Mouse (Mus musculus): ENCODE measurements at regions not wholly inside any gene's neighbourhood (a gene's known extent, or its start where the extent isn't known, plus 50 kb on each side); places are given as distances from the start of the nearest gene placed in this dataset.
A peak's percentile ranks its signal among the peaks of the same experiment; 100 is the strongest.
"Not testable (repeated sequence)": the region's sequence is repeated elsewhere in the genome, so short reads cannot be mapped to it uniquely, and the experiment has no call there.

GRCm38 (mm10) chr4:53263776-53264175, 104.1 kb upstream of the Abca1 start:
- peak; percentile 87 for DNase-seq (ENCODE audit: low spot score)

- DNase-seq (ENCODE audit: low spot score): no peak
Observed at GRCm38 (mm10) chr4:53262466-53262865, 102.8 kb upstream of the Abca1 start.

GRCm38 (mm10) chr4:53261556-53262140, 102.0 kb upstream of the Abca1 start:
- no peak for DNase-seq (ENCODE audit: low spot score)

GRCm38 (mm10) chr4:53258975-53259374, 99.3 kb upstream of the Abca1 start:
- DNase-seq (ENCODE audit: low spot score): no peak

- DNase-seq (ENCODE audit: low spot score): no peak
Observed at GRCm38 (mm10) chr4:53256996-53257395, 97.3 kb upstream of the Abca1 start.

- DNase-seq (ENCODE audit: low spot score): no peak
Observed at GRCm38 (mm10) chr4:53254483-53254882, 94.8 kb upstream of the Abca1 start.

GRCm38 (mm10) chr4:53253680-53254079, 94.0 kb upstream of the Abca1 start:
- no peak for DNase-seq (ENCODE audit: low spot score)

GRCm38 (mm10) chr4:53250325-53250724, 90.6 kb upstream of the Abca1 start:
- DNase-seq (ENCODE audit: low spot score): no peak

GRCm38 (mm10) chr4:53246083-53246747, 86.5 kb upstream of the Abca1 start:
- no peak for DNase-seq (ENCODE audit: low spot score)

- no peak for DNase-seq (ENCODE audit: low spot score)
Observed at GRCm38 (mm10) chr4:53245553-53245952, 85.9 kb upstream of the Abca1 start.

- not testable (repeated sequence) for DNase-seq (ENCODE audit: low spot score)
Observed at GRCm38 (mm10) chr4:53243473-53243872, 83.8 kb upstream of the Abca1 start.

GRCm38 (mm10) chr4:53239856-53240255, 80.2 kb upstream of the Abca1 start:
- DNase-seq (ENCODE audit: low spot score): no peak

GRCm38 (mm10) chr4:53238314-53239259, 78.9 kb upstream of the Abca1 start:
- DNase-seq (ENCODE audit: low spot score): peak; percentile 16

GRCm38 (mm10) chr4:53235870-53236269, 76.2 kb upstream of the Abca1 start:
- no peak for DNase-seq (ENCODE audit: low spot score)

- no peak for DNase-seq (ENCODE audit: low spot score)
Observed at GRCm38 (mm10) chr4:53232436-53232835, 72.7 kb upstream of the Abca1 start.

- no peak for DNase-seq (ENCODE audit: low spot score)
Observed at GRCm38 (mm10) chr4:53231867-53232266, 72.2 kb upstream of the Abca1 start.

GRCm38 (mm10) chr4:53231046-53231445, 71.4 kb upstream of the Abca1 start:
- DNase-seq (ENCODE audit: low spot score): no peak

GRCm38 (mm10) chr4:53228444-53228843, 68.7 kb upstream of the Abca1 start:
- no peak for DNase-seq (ENCODE audit: low spot score)

- no peak for DNase-seq (ENCODE audit: low spot score)
Observed at GRCm38 (mm10) chr4:53227771-53228170, 68.1 kb upstream of the Abca1 start.

GRCm38 (mm10) chr4:53227071-53227470, 67.4 kb upstream of the Abca1 start:
- no peak for DNase-seq (ENCODE audit: low spot score)

GRCm38 (mm10) chr4:53226376-53226775, 66.7 kb upstream of the Abca1 start:
- no peak for DNase-seq (ENCODE audit: low spot score)

- no peak for DNase-seq (ENCODE audit: low spot score)
Observed at GRCm38 (mm10) chr4:53223379-53223778, 63.7 kb upstream of the Abca1 start.

GRCm38 (mm10) chr4:53220809-53221208, 61.1 kb upstream of the Abca1 start:
- no peak for DNase-seq (ENCODE audit: low spot score)
